In genomic region chr9:106332746-106333145, GRCm38 (mm10) we compare ENCODE assay signal across 16 mouse cellular contexts.
"Had no signal": no experiment of that assay in that cellular context is flagged by ENCODE, and none has a peak within 500 bp of the region (broad histone marks: within the 10 kb centered on the region; RNA-seq: fewer than 3 reads in every experiment).

No protein-coding gene starts in this region.

- H3K27ac ChIP-seq: kidney, postnatal 0 days; limb, embryonic 15.5 days; liver, embryonic 13.5 days; neural tube, embryonic 15.5 days had no signal

- H3K4me3 ChIP-seq: limb, embryonic 15.5 days; liver, embryonic 13.5 days; midbrain, embryonic 10.5 days; myocyte; neural tube, embryonic 15.5 days had no signal

- H3K36me3 ChIP-seq: limb, embryonic 15.5 days; neural tube, embryonic 15.5 days had no signal

- DNase-seq: kidney, adult 11 months; kidney, adult 9 months; kidney, postnatal 36 days; layer of hippocampus, postnatal 36 days; left cerebral cortex, postnatal 4 days; liver, embryonic 13.5 days; lung, adult 18-20 months; midbrain, embryonic 14.5 days; right cerebral cortex, adult 18-20 months; thymus, adult 18-20 months; thymus, postnatal 14 days had no signal

- H3K9me3 ChIP-seq: limb, embryonic 15.5 days; liver, embryonic 13.5 days; midbrain, embryonic 10.5 days; neural tube, embryonic 15.5 days had no signal

- H3K27me3 ChIP-seq: limb, embryonic 15.5 days; liver, embryonic 13.5 days; neural tube, embryonic 15.5 days had no signal

- H3K4me1 ChIP-seq: liver, embryonic 13.5 days had no signal
